Mouse (Mus musculus): ENCODE measurements around the gene Abhd17a. TPM values are rescaled to one million over a fixed set of nuclear protein-coding genes. Genes with fewer than 3 reads are reported as not detected.

Gene Abhd17a
- polyA plus RNA-seq, 1 experiment from 2014 or later: 102 TPM

GRCm38 (mm10) chr10:80620365-80620764 is 30.2 kb upstream of the Abhd17a start:
- Histone ChIP-seq H3K4me3 (replicated peaks) (no peak overlapping the region), H3K36me3 (peaks cover 6% of the 10 kb centered on the region), H3K9ac (no peak overlapping the region), H3K4me2 (no peak overlapping the region), H3K9me3 (no peaks in the 10 kb centered on the region), H3K27ac (no peak overlapping the region), H3K4me1 (peaks cover 22% of the 10 kb centered on the region), H3K27me3 (replicated peaks) (no peaks in the 10 kb centered on the region)
- ATAC-seq (ENCODE audit: insufficient read depth, low FRiP score, low read depth): no peak
- WGBS: 81% methylated on average over 9 of the region's 9 CpGs

GRCm38 (mm10) chr10:80619465-80620244 is 29.5 kb upstream of the Abhd17a start:
- H3K4me3 ChIP-seq (replicated peaks): no peak overlapping the region
- H3K9me3 ChIP-seq: no peaks in the 10 kb centered on the region
- peaks cover 13% of the 10 kb centered on the region for H3K36me3 ChIP-seq
- no peak for ATAC-seq (ENCODE audit: insufficient read depth, low FRiP score, low read depth)
- no peak overlapping the region for H3K4me2 ChIP-seq
- 38% methylated on average over 8 of the region's 8 CpGs for WGBS
- no peak overlapping the region for H3K9ac ChIP-seq
- H3K27me3 ChIP-seq (replicated peaks): no peaks in the 10 kb centered on the region
- H3K27ac ChIP-seq: no peak overlapping the region
- H3K4me1 ChIP-seq: peaks cover 17% of the 10 kb centered on the region

DNA sequence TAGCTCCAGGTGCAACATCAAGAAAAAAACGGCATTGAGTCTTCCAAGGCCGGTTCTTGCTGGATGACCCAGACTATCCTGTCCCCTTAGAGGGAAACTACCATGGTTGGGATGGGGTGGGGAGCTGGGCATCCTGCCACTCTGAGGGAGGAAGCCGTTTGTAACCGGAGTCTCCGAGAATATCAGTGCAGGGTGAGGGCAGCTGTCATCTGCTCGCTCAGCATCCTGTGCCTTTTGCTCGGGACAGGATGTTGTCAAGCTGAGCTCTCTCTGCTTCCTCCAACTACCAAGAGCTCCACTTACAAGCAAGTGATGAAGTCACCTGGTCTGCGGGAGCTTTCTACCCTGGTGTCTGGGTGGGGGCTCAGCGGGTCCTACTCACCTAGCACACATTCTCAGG is 28.0 kb upstream of the Abhd17a start:
- Histone ChIP-seq H3K27me3 (replicated peaks) (no peaks in the 10 kb centered on the region), H3K36me3 (peaks cover 17% of the 10 kb centered on the region), H3K4me2 (no peak overlapping the region), H3K27ac (no peak overlapping the region), H3K9ac (no peak overlapping the region), H3K4me1 (peaks cover 5% of the 10 kb centered on the region), H3K9me3 (no peaks in the 10 kb centered on the region), H3K4me3 (replicated peaks) (no peak overlapping the region)
- WGBS: 68% methylated on average over 9 of the region's 9 CpGs
- no peak for ATAC-seq (ENCODE audit: insufficient read depth, low FRiP score, low read depth)

GRCm38 (mm10) chr10:80614351-80614750 is 24.2 kb upstream of the Abhd17a start:
- no peaks in the 10 kb centered on the region for H3K27me3 ChIP-seq (replicated peaks)
- no peak for ATAC-seq (ENCODE audit: insufficient read depth, low FRiP score, low read depth)
- H3K36me3 ChIP-seq: peaks cover 21% of the 10 kb centered on the region
- no peak overlapping the region for H3K9ac ChIP-seq
- no peak overlapping the region for H3K4me3 ChIP-seq (replicated peaks)
- WGBS: 90% methylated on average over 6 of the region's 6 CpGs
- H3K4me1 ChIP-seq: no peaks in the 10 kb centered on the region
- H3K4me2 ChIP-seq: no peak overlapping the region
- no peaks in the 10 kb centered on the region for H3K9me3 ChIP-seq
- no peak overlapping the region for H3K27ac ChIP-seq

GRCm38 (mm10) chr10:80613821-80614220 is 23.7 kb upstream of the Abhd17a start:
- Histone ChIP-seq H3K4me3 (replicated peaks) (no peak overlapping the region), H3K9ac (no peak overlapping the region), H3K4me2 (no peak overlapping the region), H3K4me1 (no peaks in the 10 kb centered on the region), H3K9me3 (no peaks in the 10 kb centered on the region), H3K27ac (no peak overlapping the region), H3K27me3 (replicated peaks) (no peaks in the 10 kb centered on the region), H3K36me3 (peaks cover 27% of the 10 kb centered on the region)
- no peak for ATAC-seq (ENCODE audit: insufficient read depth, low FRiP score, low read depth)
- WGBS: 76% methylated on average over 3 of the region's 3 CpGs

GRCm38 (mm10) chr10:80611905-80612304 is 21.8 kb upstream of the Abhd17a start:
- Histone ChIP-seq H3K9ac (no peak overlapping the region), H3K4me1 (no peaks in the 10 kb centered on the region), H3K4me3 (replicated peaks) (no peak overlapping the region), H3K27ac (no peak overlapping the region), H3K36me3 (peaks cover 46% of the 10 kb centered on the region), H3K4me2 (no peak overlapping the region), H3K9me3 (no peaks in the 10 kb centered on the region), H3K27me3 (replicated peaks) (no peaks in the 10 kb centered on the region)
- 87% methylated on average over 3 of the region's 3 CpGs for WGBS
- no peak for ATAC-seq (ENCODE audit: insufficient read depth, low FRiP score, low read depth)

DNA sequence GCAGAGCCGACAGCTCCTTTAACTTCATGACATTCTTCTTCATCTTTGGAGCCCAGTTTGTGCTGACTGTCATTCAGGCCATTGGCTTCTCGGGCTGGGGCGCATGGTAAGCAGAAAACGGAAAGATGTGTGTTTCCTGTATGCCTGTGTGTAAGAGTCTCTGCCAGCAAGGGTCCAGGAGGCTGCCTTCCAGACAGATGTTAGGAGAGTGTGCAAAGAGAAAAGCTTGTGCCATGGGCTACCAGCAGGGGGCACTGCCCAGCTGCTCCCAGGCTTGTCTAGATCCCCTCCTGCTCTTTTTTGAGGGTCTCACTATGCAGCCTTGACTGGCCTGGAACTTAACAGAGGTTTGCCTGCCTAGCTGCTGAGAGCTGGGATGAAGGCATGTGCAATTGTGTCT is 20.9 kb upstream of the Abhd17a start:
- no peak for ATAC-seq (ENCODE audit: insufficient read depth, low FRiP score, low read depth)
- H3K36me3 ChIP-seq: peaks cover 54% of the 10 kb centered on the region
- 67% methylated on average over 4 of the region's 4 CpGs for WGBS

DNA sequence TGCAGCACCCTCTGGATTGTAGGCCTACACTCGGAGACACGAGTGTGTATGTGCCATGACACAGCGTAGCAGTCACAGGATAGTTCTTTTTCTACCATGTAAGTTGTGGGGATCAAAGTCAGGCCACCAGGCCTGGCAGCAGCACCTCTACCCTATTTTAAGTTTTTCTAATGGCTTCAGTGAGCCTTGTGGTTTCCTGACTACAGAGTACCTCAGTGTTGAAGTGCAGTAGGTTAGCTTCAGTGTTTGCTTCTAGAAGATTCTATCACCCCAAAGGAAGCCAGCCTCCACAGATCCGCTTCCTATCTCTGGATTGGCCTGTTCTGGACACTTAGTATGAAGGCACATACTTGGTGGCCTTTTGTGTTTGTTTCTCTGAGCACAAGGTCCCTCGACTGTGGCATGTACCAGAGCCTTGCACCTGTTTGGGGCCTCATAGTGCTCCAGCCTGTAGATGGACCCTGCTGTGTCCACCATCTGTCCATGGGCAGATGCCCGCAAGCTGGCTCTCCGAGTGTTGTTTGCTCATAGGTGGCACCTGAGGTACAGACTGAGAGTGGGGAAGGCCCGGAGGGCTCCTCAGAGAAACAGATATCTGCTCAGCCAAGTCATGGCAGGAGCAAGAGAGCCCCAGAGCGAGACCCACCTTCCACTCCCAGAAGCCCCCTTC is 20.1 kb upstream of the Abhd17a start:
- no peaks in the 10 kb centered on the region for H3K9me3 ChIP-seq
- no peak for ATAC-seq (ENCODE audit: insufficient read depth, low FRiP score, low read depth)

More for the DNA sequence above, 20.9 kb upstream of the Abhd17a start:
- H3K4me3 ChIP-seq (replicated peaks): no peak overlapping the region
- H3K9me3 ChIP-seq: no peaks in the 10 kb centered on the region
- no peak overlapping the region for H3K4me2 ChIP-seq
- H3K27me3 ChIP-seq (replicated peaks): no peaks in the 10 kb centered on the region
- H3K27ac ChIP-seq: no peak overlapping the region
- H3K4me1 ChIP-seq: peaks cover 3% of the 10 kb centered on the region; the same call in 1 of the 2 replicates
- H3K9ac ChIP-seq: no peak overlapping the region

GRCm38 (mm10) chr10:80609269-80609924 is 19.3 kb upstream of the Abhd17a start:
- ATAC-seq (ENCODE audit: insufficient read depth, low FRiP score, low read depth): no peak
- Histone ChIP-seq H3K4me2 (no peak overlapping the region), H3K9me3 (no peaks in the 10 kb centered on the region), H3K4me3 (replicated peaks) (no peak overlapping the region), H3K27me3 (replicated peaks) (no peaks in the 10 kb centered on the region), H3K4me1 (peaks cover 7% of the 10 kb centered on the region), H3K36me3 (peaks cover 38% of the 10 kb centered on the region), H3K9ac (no peak overlapping the region), H3K27ac (no peak overlapping the region)
- 87% methylated on average over 10 of the region's 10 CpGs for WGBS

More for the DNA sequence above, 20.1 kb upstream of the Abhd17a start:
- no peak overlapping the region for H3K27ac ChIP-seq
- no peak overlapping the region for H3K4me2 ChIP-seq
- H3K36me3 ChIP-seq: peaks cover 47% of the 10 kb centered on the region
- H3K4me1 ChIP-seq: peaks cover 3% of the 10 kb centered on the region; the same call in 1 of the 2 replicates
- WGBS: 90% methylated on average over 9 of the region's 9 CpGs
- H3K9ac ChIP-seq: no peak overlapping the region
- no peak overlapping the region for H3K4me3 ChIP-seq (replicated peaks)
- no peaks in the 10 kb centered on the region for H3K27me3 ChIP-seq (replicated peaks)

GRCm38 (mm10) chr10:80608435-80608834 is 18.3 kb upstream of the Abhd17a start:
- Histone ChIP-seq H3K4me1 (peaks cover 16% of the 10 kb centered on the region), H3K4me2 (no peak overlapping the region), H3K27ac (no peak overlapping the region), H3K4me3 (replicated peaks) (no peak overlapping the region), H3K9me3 (no peaks in the 10 kb centered on the region), H3K36me3 (peaks cover 37% of the 10 kb centered on the region), H3K9ac (no peak overlapping the region), H3K27me3 (replicated peaks) (no peaks in the 10 kb centered on the region)
- WGBS: 91% methylated on average over 3 of the region's 3 CpGs
- ATAC-seq (ENCODE audit: insufficient read depth, low FRiP score, low read depth): no peak

DNA sequence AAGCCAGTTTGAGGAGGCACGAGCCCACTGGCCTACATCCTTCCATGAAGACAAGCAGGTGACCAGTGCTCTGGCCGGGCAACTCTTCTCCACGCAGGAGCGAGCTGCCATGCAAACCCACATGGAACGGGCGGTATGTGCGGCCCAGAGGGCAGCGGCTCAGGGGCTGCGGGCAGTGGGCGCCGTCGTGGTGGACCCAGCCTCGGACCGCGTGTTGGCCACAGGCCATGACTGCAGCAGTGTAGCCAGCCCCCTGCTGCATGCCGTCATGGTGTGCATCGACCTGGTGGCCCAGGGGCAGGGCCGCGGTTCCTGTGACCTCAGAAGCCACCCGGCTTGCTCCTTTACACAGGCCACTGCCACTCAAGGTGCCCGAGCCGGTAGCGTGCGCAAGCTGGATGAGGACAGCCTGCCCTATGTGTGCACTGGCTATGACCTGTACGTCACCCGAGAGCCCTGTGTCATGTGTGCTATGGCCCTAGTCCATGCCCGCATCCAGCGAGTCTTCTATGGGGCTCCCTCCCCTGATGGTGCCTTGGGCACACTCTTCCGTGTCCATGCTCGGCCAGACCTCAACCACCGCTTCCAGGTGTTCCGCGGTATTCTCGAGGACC is 16.7 kb upstream of the Abhd17a start:
- Histone ChIP-seq H3K36me3 (peaks cover 37% of the 10 kb centered on the region), H3K9me3 (no peaks in the 10 kb centered on the region), H3K27me3 (replicated peaks) (no peaks in the 10 kb centered on the region), H3K9ac (no peak overlapping the region), H3K4me2 (no peak overlapping the region), H3K27ac (no peak overlapping the region), H3K4me1 (peaks cover 18% of the 10 kb centered on the region), H3K4me3 (replicated peaks) (no peak overlapping the region)
- WGBS: 93% methylated on average over 34 of the region's 34 CpGs
- ATAC-seq (ENCODE audit: insufficient read depth, low FRiP score, low read depth): no peak

DNA sequence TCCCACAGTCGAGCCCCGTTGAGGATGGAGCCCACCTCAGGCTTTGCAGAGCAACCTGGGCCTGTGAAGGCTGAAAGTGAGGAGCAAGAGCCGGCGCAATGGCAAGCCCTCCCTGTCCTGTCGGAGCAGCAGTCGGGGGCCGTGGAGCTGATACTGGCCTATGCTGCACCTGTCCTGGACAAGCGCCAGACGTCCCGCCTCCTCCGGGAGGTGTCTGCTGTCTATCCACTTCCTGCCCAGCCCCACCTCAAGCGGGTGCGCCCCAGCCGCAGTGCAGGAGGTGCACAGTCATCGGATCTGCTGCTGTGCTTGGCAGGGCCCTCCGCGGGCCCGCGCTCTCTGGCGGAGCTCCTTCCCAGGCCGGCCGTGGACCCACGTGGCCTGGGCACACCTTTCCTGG is 16.2 kb upstream of the Abhd17a start:
- H3K9ac ChIP-seq: no peak overlapping the region
- no peaks in the 10 kb centered on the region for H3K27me3 ChIP-seq (replicated peaks)
- H3K9me3 ChIP-seq: no peaks in the 10 kb centered on the region
- no peak overlapping the region for H3K4me3 ChIP-seq (replicated peaks)
- no peak overlapping the region for H3K27ac ChIP-seq
- WGBS: 78% methylated on average over 23 of the region's 23 CpGs
- H3K4me1 ChIP-seq: peaks cover 18% of the 10 kb centered on the region
- peaks cover 37% of the 10 kb centered on the region for H3K36me3 ChIP-seq
- no peak overlapping the region for H3K4me2 ChIP-seq
- no peak for ATAC-seq (ENCODE audit: insufficient read depth, low FRiP score, low read depth)

Measured in stomach, embryonic 15.5 days (tissue).